Mouse (Mus musculus) forebrain, embryonic 11.5 days (tissue): ENCODE data around the gene Btbd7. TPM values are rescaled to one million over a fixed set of nuclear protein-coding genes. Genes with fewer than 3 reads are reported as not detected.
A peak's percentile ranks its signal among the peaks of the same experiment; 100 is the strongest.

Source experiments
- ATAC-seq: fragments of 200-750 bp; cut with Nextera tagmentation; replicated peaks from 2 replicates; pipeline ENCODE4 v1.8.0; 2017; ENCODE audit warnings: moderate TSS enrichment; ENCODE audit not compliant: low FRiP score
- DNase-seq: peaks from one replicate; pipeline ENCODE4 v3.0.0-alpha.2; 2017; ENCODE audit warnings: low spot score
- H3K27ac ChIP-seq: fragments of 300-500 bp; sonication (generic); 2 replicates; pipeline ENCODE4 v1.5.1; 2014; ENCODE audit warnings: low read depth, low read length
- H3K27me3 ChIP-seq: fragments of 300-500 bp; sonication (generic); 2 replicates; pipeline ENCODE4 v1.6.1; 2014; ENCODE audit warnings: mild to moderate bottlenecking, low read length, mixed read lengths; ENCODE audit not compliant: control insufficient read depth, insufficient read depth
- H3K36me3 ChIP-seq: fragments of 300-500 bp; sonication (generic); 2 replicates; pipeline ENCODE4 v1.6.1; 2014; ENCODE audit warnings: mild to moderate bottlenecking, low read length, moderate library complexity, mixed read lengths; ENCODE audit not compliant: control insufficient read depth, insufficient read depth
- H3K4me1 ChIP-seq: fragments of 300-500 bp; sonication (generic); replicated peaks from 2 replicates; pipeline ENCODE4 v1.6.1; 2014; ENCODE audit warnings: low read length, mixed read lengths; ENCODE audit not compliant: control insufficient read depth, insufficient read depth
- H3K4me2 ChIP-seq: fragments of 300-500 bp; sonication (generic); 2 replicates; pipeline ENCODE4 v1.6.1; 2014; ENCODE audit warnings: low read depth, mild to moderate bottlenecking, low read length, moderate library complexity, mixed read lengths; ENCODE audit not compliant: severe bottlenecking
- H3K4me3 ChIP-seq: fragments of 300-500 bp; sonication (generic); 2 replicates; pipeline ENCODE4 v1.5.1; 2014; ENCODE audit warnings: low read depth, low read length
- H3K9ac ChIP-seq: fragments of 300-500 bp; sonication (generic); 2 replicates; pipeline ENCODE4 v1.6.1; 2014; ENCODE audit warnings: low read length
- H3K9me3 ChIP-seq: fragments of 300-500 bp; sonication (generic); 2 replicates; pipeline ENCODE4 v1.6.1; 2016; ENCODE audit warnings: low read length, mixed read lengths; ENCODE audit not compliant: control insufficient read depth
- WGBS: fragments of 180-500 bp; shearing (Covaris S2); extraction: QIAGEN DNeasy Blood & Tissue Kit; methylation state at CpG from one replicate; pipeline ENCODE4 v1.1.7; 2014; 5-methylcytosine and 5-hydroxymethylcytosine counted together
- polyA plus RNA-seq: library from polyadenylated mRNA; unstranded; fragments of >200 nt; fragmentation: Nextera tagmentation; extraction: Ambion mirVana; gene quantifications from 2 replicates; pipeline ENCODE4 v1.2.1, GENCODE M21; 2014

Gene Btbd7
- polyA plus RNA-seq, 1 experiment from 2014 or later, result 21.9 TPM

- Histone ChIP-seq H3K9ac (peak overlapping the region; percentile 75), H3K4me3 (peak overlapping the region; percentile 75), H3K4me1 (peaks cover 8% of the 10 kb centered on the region; the same call in 1 of the 2 replicates), H3K27me3 (no peaks in the 10 kb centered on the region), H3K36me3 (no peaks in the 10 kb centered on the region), H3K9me3 (no peaks in the 10 kb centered on the region), H3K27ac (peak overlapping the region; percentile 84), H3K4me2 (peak overlapping the region; percentile 82)
- DNase-seq, result no peak
- ATAC-seq, result peak; percentile 81; the same call in 1 of the 2 replicates
- WGBS, result 1% methylated on average over 46 of the region's 46 CpGs
These were observed 121.1 kb downstream of the Btbd7 start for GRCm38 (mm10) chr12:102757055-102757688.

GRCm38 (mm10) chr12:102756304-102756703, 122.0 kb downstream of the Btbd7 start:
- peak; percentile 57 for DNase-seq
- H3K9ac ChIP-seq, result no peak overlapping the region; the same call in 1 of the 2 replicates
- H3K4me1 ChIP-seq, result peaks cover 8% of the 10 kb centered on the region; the same call in 1 of the 2 replicates

GRCm38 (mm10) chr12:102748256-102748655, 130.0 kb downstream of the Btbd7 start:
- H3K9ac ChIP-seq, result no peak overlapping the region
- DNase-seq, result no peak
- no peak overlapping the region for H3K4me3 ChIP-seq
- WGBS, result 95% methylated on average over 3 of the region's 3 CpGs
- no peak for ATAC-seq
- 0 out of 2 replicates have a peak, but pooled peaks cover 2% of the 10 kb centered on the region for H3K4me1 ChIP-seq
- H3K27ac ChIP-seq, result no peak overlapping the region
- H3K9me3 ChIP-seq, result no peaks in the 10 kb centered on the region
- no peak overlapping the region for H3K4me2 ChIP-seq
- H3K27me3 ChIP-seq, result no peaks in the 10 kb centered on the region
- H3K36me3 ChIP-seq, result no peaks in the 10 kb centered on the region

More at GRCm38 (mm10) chr12:102756304-102756703, 122.0 kb downstream of the Btbd7 start:
- H3K9me3 ChIP-seq, result no peaks in the 10 kb centered on the region
- H3K27ac ChIP-seq, result no peak overlapping the region
- ATAC-seq, result no peak
- no peaks in the 10 kb centered on the region for H3K27me3 ChIP-seq
- WGBS, result 90% methylated on average over 7 of the region's 7 CpGs
- H3K36me3 ChIP-seq, result no peaks in the 10 kb centered on the region
- peak overlapping the region; percentile 75 for H3K4me3 ChIP-seq
- peak overlapping the region; percentile 82 for H3K4me2 ChIP-seq

GRCm38 (mm10) chr12:102744839-102745238, 133.4 kb downstream of the Btbd7 start:
- no peaks in the 10 kb centered on the region for H3K36me3 ChIP-seq
- DNase-seq (no peak), ATAC-seq (no peak)
- H3K9me3 ChIP-seq, result no peaks in the 10 kb centered on the region
- no peak overlapping the region for H3K4me3 ChIP-seq
- H3K4me1 ChIP-seq, result peaks cover 3% of the 10 kb centered on the region; the same call in 1 of the 2 replicates
- no peak overlapping the region for H3K27ac ChIP-seq
- 71% methylated on average over 6 of the region's 6 CpGs for WGBS
- H3K9ac ChIP-seq, result no peak overlapping the region; the same call in 1 of the 2 replicates
- H3K4me2 ChIP-seq, result peak overlapping the region; percentile 86
- H3K27me3 ChIP-seq, result no peaks in the 10 kb centered on the region

- peak; percentile 97 for ATAC-seq
- WGBS, result under 1% methylated on average over 63 of the region's 63 CpGs
- Histone ChIP-seq H3K4me2 (peak within 1 kb of the TSS; percentile 86), H3K9me3 (no peaks in the 10 kb centered on the region), H3K4me1 (peaks cover 3% of the 10 kb centered on the region; the same call in 1 of the 2 replicates), H3K36me3 (no peaks in the 10 kb centered on the region), H3K9ac (peak within 1 kb of the TSS; percentile 80), H3K27me3 (no peaks in the 10 kb centered on the region), H3K27ac (peak within 1 kb of the TSS; percentile 80), H3K4me3 (peak within 1 kb of the TSS; percentile 81)
- peak; percentile 95 for DNase-seq
These were observed 134.4 kb downstream of the Btbd7 start, which contains the start of the genes Moap1 and Tmem251 for GRCm38 (mm10) chr12:102743589-102744574. Gene Moap1 (minus strand): TSS chr12:102743661. Gene Tmem251 (plus strand): TSS chr12:102743762.

- peak overlapping the region; percentile 80 for H3K9ac ChIP-seq
- H3K36me3 ChIP-seq, result no peaks in the 10 kb centered on the region
- H3K9me3 ChIP-seq, result no peaks in the 10 kb centered on the region
- peak overlapping the region; percentile 80 for H3K27ac ChIP-seq
- under 1% methylated on average over 33 of the region's 33 CpGs for WGBS
- peaks cover 3% of the 10 kb centered on the region; the same call in 1 of the 2 replicates for H3K4me1 ChIP-seq
- no peaks in the 10 kb centered on the region for H3K27me3 ChIP-seq
- H3K4me2 ChIP-seq, result peak overlapping the region; percentile 86
- no peak; the same call in 1 of the 2 replicates for ATAC-seq
- no peak for DNase-seq
- peak overlapping the region; percentile 81 for H3K4me3 ChIP-seq
These were observed 135.2 kb downstream of the Btbd7 start for GRCm38 (mm10) chr12:102743036-102743588.

- Histone ChIP-seq H3K4me1 (peaks cover 3% of the 10 kb centered on the region; the same call in 1 of the 2 replicates), H3K27me3 (no peaks in the 10 kb centered on the region), H3K9ac (no peak overlapping the region), H3K4me3 (no peak overlapping the region), H3K36me3 (no peaks in the 10 kb centered on the region), H3K4me2 (no peak overlapping the region), H3K27ac (no peak overlapping the region), H3K9me3 (no peaks in the 10 kb centered on the region)
- DNase-seq (no peak), ATAC-seq (no peak)
- WGBS, result 91% methylated on average over 7 of the region's 7 CpGs
These were observed 136.2 kb downstream of the Btbd7 start for GRCm38 (mm10) chr12:102742056-102742455.

GRCm38 (mm10) chr12:102740285-102740684, 138.0 kb downstream of the Btbd7 start:
- Histone ChIP-seq H3K36me3 (no peaks in the 10 kb centered on the region), H3K4me3 (no peak overlapping the region), H3K4me1 (peaks cover 3% of the 10 kb centered on the region; the same call in 1 of the 2 replicates), H3K27ac (no peak overlapping the region), H3K9ac (no peak overlapping the region), H3K4me2 (no peak overlapping the region), H3K9me3 (no peaks in the 10 kb centered on the region), H3K27me3 (no peaks in the 10 kb centered on the region)
- 72% methylated on average over 3 of the region's 3 CpGs for WGBS
- ATAC-seq (no peak), DNase-seq (no peak)
